Mouse (Mus musculus): ENCODE data around the gene Olfr1221. TPM values are rescaled to one million over a fixed set of nuclear protein-coding genes. Genes with fewer than 3 reads are reported as not detected.

Gene Olfr1221
- polyA plus RNA-seq (2017; shearing (Covaris generic)), result not detected

GRCm38 (mm10) chr2:89117183-89117582 lies at the start of gene Olfr1221:
TSS of gene Olfr1221 (minus strand) at chr2:89117283.

GRCm38 (mm10) chr2:89163991-89164390 lies 46.9 kb upstream of the Olfr1221 start, which contains the start of gene Olfr1224-ps1:
TSS of gene Olfr1224-ps1 (minus strand) at chr2:89164091.

GRCm38 (mm10) chr2:89151460-89151859 lies 34.4 kb upstream of the Olfr1221 start, which contains the start of gene Olfr1223:
TSS of gene Olfr1223 (minus strand) at chr2:89151560.

GRCm38 (mm10) chr2:89132954-89133353 lies 15.9 kb upstream of the Olfr1221 start, which contains the start of gene Olfr1222:
TSS of gene Olfr1222 (minus strand) at chr2:89133054.

GRCm38 (mm10) chr2:89106735-89107134 lies 10.3 kb downstream of the Olfr1221 start, which contains the start of gene Olfr1220:
TSS of gene Olfr1220 (minus strand) at chr2:89106835.

GRCm38 (mm10) chr2:89083413-89083812 lies 33.7 kb downstream of the Olfr1221 start, which contains the start of gene Olfr1219:
TSS of gene Olfr1219 (minus strand) at chr2:89083513.

GRCm38 (mm10) chr2:89061087-89061486 lies 56.0 kb downstream of the Olfr1221 start, which contains the start of gene Olfr1218:
TSS of gene Olfr1218 (minus strand) at chr2:89061187.

Other genes with a start within 250 kb of the Olfr1221 start
- gene Olfr1208, start 215.0 kb downstream of the Olfr1221 start, polyA plus RNA-seq (2017; shearing (Covaris generic)), result 0.12 TPM
- not detected for gene Olfr1209, start 202.1 kb downstream of the Olfr1221 start, polyA plus RNA-seq (2017; shearing (Covaris generic))
- gene Olfr1211, start 179.2 kb downstream of the Olfr1221 start, polyA plus RNA-seq (2017; shearing (Covaris generic)), result not detected
- gene Olfr1212, start 163.3 kb downstream of the Olfr1221 start, polyA plus RNA-seq (2017; shearing (Covaris generic)), result not detected
- gene Gm13762, start 137.0 kb downstream of the Olfr1221 start, polyA plus RNA-seq (2017; shearing (Covaris generic)), result not detected
- not detected for gene Olfr1214, start 124.6 kb downstream of the Olfr1221 start, polyA plus RNA-seq (2017; shearing (Covaris generic))
- 0.17 TPM for gene Olfr1215, start 110.3 kb downstream of the Olfr1221 start, polyA plus RNA-seq (2017; shearing (Covaris generic))
- gene Olfr1216, start 98.9 kb downstream of the Olfr1221 start, polyA plus RNA-seq (2017; shearing (Covaris generic)), result not detected
- gene Olfr1217, start 85.2 kb downstream of the Olfr1221 start, polyA plus RNA-seq (2017; shearing (Covaris generic)), result 0.21 TPM
- gene Olfr1218, start 56.1 kb downstream of the Olfr1221 start, polyA plus RNA-seq (2017; shearing (Covaris generic)), result not detected
- gene Olfr1219, start 33.8 kb downstream of the Olfr1221 start, polyA plus RNA-seq (2017; shearing (Covaris generic)), result not detected
- gene Olfr1220, start 10.4 kb downstream of the Olfr1221 start, polyA plus RNA-seq (2017; shearing (Covaris generic)), result 0.30 TPM
- not detected for gene Olfr1222, start 15.8 kb upstream of the Olfr1221 start, polyA plus RNA-seq (2017; shearing (Covaris generic))
- not detected for gene Olfr1223, start 34.3 kb upstream of the Olfr1221 start, polyA plus RNA-seq (2017; shearing (Covaris generic))
- gene Olfr1224-ps1, start 46.8 kb upstream of the Olfr1221 start, polyA plus RNA-seq (2017; shearing (Covaris generic)), result not detected
- not detected for gene Olfr1225, start 57.4 kb upstream of the Olfr1221 start, polyA plus RNA-seq (2017; shearing (Covaris generic))
- not detected for gene Olfr1226, start 82.8 kb upstream of the Olfr1221 start, polyA plus RNA-seq (2017; shearing (Covaris generic))
- gene Olfr1228, start 136.8 kb upstream of the Olfr1221 start, polyA plus RNA-seq (2017; shearing (Covaris generic)), result 0.17 TPM
- not detected for gene Olfr1229, start 170.7 kb upstream of the Olfr1221 start, polyA plus RNA-seq (2017; shearing (Covaris generic))
- gene Olfr1230, start 180.0 kb upstream of the Olfr1221 start, polyA plus RNA-seq (2017; shearing (Covaris generic)), result not detected
- not detected for gene Olfr1231, start 189.8 kb upstream of the Olfr1221 start, polyA plus RNA-seq (2017; shearing (Covaris generic))
- not detected for gene Olfr1232, start 212.4 kb upstream of the Olfr1221 start, polyA plus RNA-seq (2017; shearing (Covaris generic))
- not detected for gene Olfr1233, start 225.1 kb upstream of the Olfr1221 start, polyA plus RNA-seq (2017; shearing (Covaris generic))
- gene Olfr1234, start 247.6 kb upstream of the Olfr1221 start, polyA plus RNA-seq (2017; shearing (Covaris generic)), result not detected

Measured in naive thymus-derived CD4-positive, alpha-beta T cell, adult 5 months (primary cell).